Mouse (Mus musculus) bone marrow, adult 2 months (tissue): ENCODE results near the gene Tex101.
A peak's percentile ranks its signal among the peaks of the same experiment; 100 is the strongest.

ENCODE experiments used
- CTCF ChIP-seq: fragments of 200-500 bp; IDR thresholded peaks from 2 replicates; pipeline ENCODE4 v1.5.1; 2011; ENCODE audit warnings: low read length, control low read depth; ENCODE audit not compliant: control insufficient read depth, insufficient read depth
- POLR2A ChIP-seq: fragments of 200-500 bp; IDR thresholded peaks from 2 replicates; pipeline ENCODE4 v1.6.1; 2011; ENCODE audit warnings: low read depth, mild to moderate bottlenecking, control low read depth, low read length, borderline replicate concordance; ENCODE audit not compliant: control insufficient read depth

- TF ChIP-seq POLR2A, result no peak
- TF ChIP-seq CTCF, result peak; percentile 88
Observed at GRCm38 (mm10) chr7:24642491-24642890, 34.0 kb downstream of the Tex101 start.
